11 mouse cellular contexts compared by ENCODE assay signal in the genomic region with DNA sequence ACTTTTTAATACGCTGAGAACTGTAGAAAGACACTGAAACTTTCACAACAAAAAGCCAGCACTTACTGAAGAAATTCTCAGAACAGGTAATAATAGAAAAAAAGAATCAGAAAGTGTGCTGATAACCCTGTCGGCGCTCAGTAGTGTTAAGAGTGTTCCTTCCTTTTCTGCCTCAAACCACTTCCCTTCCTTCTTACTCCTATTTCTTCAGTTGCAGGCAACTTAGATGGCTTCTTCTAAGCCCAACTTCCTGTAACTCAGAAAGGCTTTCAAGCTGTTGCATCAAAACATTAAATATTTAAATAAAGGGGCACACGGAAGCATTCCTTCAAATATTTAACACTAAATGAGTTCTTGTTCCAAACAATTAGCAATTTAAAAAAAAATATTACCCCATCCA. TPM values are rescaled to one million over a fixed set of nuclear protein-coding genes. Genes with fewer than 3 reads are reported as not detected.
A peak's percentile ranks its signal among the peaks of the same experiment; 100 is the strongest.
DNase-seq lines count a peak whose midpoint lies in the region; ATAC-seq and TF ChIP-seq lines count a peak whose summit lies in the region.
"Had no signal": no experiment of that assay in that cellular context is flagged by ENCODE, and none has a peak within 500 bp of the region (broad histone marks: within the 10 kb centered on the region; RNA-seq: fewer than 3 reads in every experiment).

No protein-coding gene starts in this region.

- TF ChIP-seq EP300 in lung, postnatal 0 days (IDR thresholded peaks at IDR 0.05): no peak

- DNase-seq in gastrocnemius, adult 2 months: no peak
- no peak for DNase-seq in gastrocnemius, postnatal 14 days
- DNase-seq in lung, postnatal 0 days (ENCODE audit: low spot score): peak; percentile 36
- DNase-seq in lung, postnatal 4 days: no peak
- DNase-seq in left cerebral cortex, postnatal 36 days (ENCODE audit: low spot score in 2 of 2): no peak
- DNase-seq in thymus, postnatal 36 days: no peak
- DNase-seq: left cerebral cortex, postnatal 4 days had no signal

- H3K4me3 ChIP-seq in gastrocnemius, adult 2 months: peak overlapping the region; percentile 82
- peak overlapping the region; percentile 66; the same call in 1 of the 2 replicates for H3K4me3 ChIP-seq in lung, postnatal 0 days (ENCODE audit: low read depth, low read length)
- H3K4me3 ChIP-seq: midbrain, embryonic 12.5 days had no signal

- intact Hi-C loops in gastrocnemius, adult 2 months (cut with DNase I): loop anchor here (5.0 kb wide), 1 partner anchor 80 kb away; the partner anchor contains the start of gene Ubn2
- intact Hi-C loops in gastrocnemius, postnatal 14 days (cut with DNase I; ENCODE audit: low total_unique reads): no loop called here
- intact Hi-C loops in left cerebral cortex, postnatal 36 days (cut with DNase I): no loop called here

- H3K4me2 ChIP-seq in lung, postnatal 0 days (replicated peaks; ENCODE audit: low read depth, low read length): 0 out of 2 replicates have a peak overlapping the region, but pooled peaks have one; percentile 12
- H3K4me2 ChIP-seq: midbrain, embryonic 12.5 days had no signal

- WGBS in lung, postnatal 0 days: 47% methylated on average over 4 of the region's 4 CpGs

- ATAC-seq in lung, postnatal 0 days: no peak
- ATAC-seq in granulocyte monocyte progenitor cell, adult 5-6 weeks (replicated peaks; ENCODE audit: poor library complexity, severe bottlenecking): peak; percentile 26; the same call in 1 of the 2 replicates
- ATAC-seq in megakaryocyte progenitor cell, adult 5-6 weeks (replicated peaks; ENCODE audit: poor library complexity): 0 out of 2 replicates have a peak, but pooled peaks have one; percentile 24
- ATAC-seq: hindbrain, embryonic 16.5 days had no signal

- H3K9me3 ChIP-seq in lung, postnatal 0 days (ENCODE audit: low read length): no peaks in the 10 kb centered on the region
- H3K9me3 ChIP-seq: midbrain, embryonic 12.5 days had no signal

- H3K27ac ChIP-seq in gastrocnemius, adult 2 months: no peak overlapping the region
- no peak overlapping the region for H3K27ac ChIP-seq in lung, postnatal 0 days (ENCODE audit: low read length)
- H3K27ac ChIP-seq: midbrain, embryonic 12.5 days had no signal

- no peak overlapping the region for H3K9ac ChIP-seq in lung, postnatal 0 days (replicated peaks; ENCODE audit: low read depth)
- H3K9ac ChIP-seq: midbrain, embryonic 12.5 days had no signal

- no peaks in the 10 kb centered on the region for H3K27me3 ChIP-seq in lung, postnatal 0 days (replicated peaks; ENCODE audit: insufficient read depth, low read length)

- H3K4me1 ChIP-seq in lung, postnatal 0 days (ENCODE audit: insufficient read depth, low read depth, low read length): peaks cover 7% of the 10 kb centered on the region; the same call in 1 of the 2 replicates

- H3K36me3 ChIP-seq in lung, postnatal 0 days (ENCODE audit: insufficient read depth, low read length): no peaks in the 10 kb centered on the region
- H3K36me3 ChIP-seq: midbrain, embryonic 12.5 days had no signal

- no peak for TF ChIP-seq CTCF in gastrocnemius, adult 2 months (IDR thresholded peaks at IDR 0.05)
- no peak for TF ChIP-seq CTCF in lung, postnatal 0 days (IDR thresholded peaks at IDR 0.05)

RNA-seq across cellular contexts. Expression of gene Zc3hav1, which starts 2.5 kb away (rescaled TPM):
- total RNA-seq in gastrocnemius, adult 2 months (2021): 1 to 10 TPM; 6.4 to 6.7 TPM
- 1 to 10 TPM; 7.9 to 8.3 TPM for total RNA-seq in gastrocnemius, postnatal 14 days (2021)
- polyA plus RNA-seq in lung, postnatal 0 days (2015; fragmentation: Nextera tagmentation; extraction: Ambion mirVana): 18.1 TPM in 2 replicates
- total RNA-seq in granulocyte monocyte progenitor cell, adult 5-6 weeks (2014; fragmentation: Nextera tagmentation): 46.8 and 48.4 TPM in 2 replicates
- total RNA-seq in granulocyte monocyte progenitor cell, adult 5-6 weeks (2017): 47.6 and 53.1 TPM in 2 replicates
- 62.1 and 65.3 TPM in 2 replicates for total RNA-seq in megakaryocyte progenitor cell, adult 5-6 weeks (2015)
- 47.0 and 54.7 TPM in 2 replicates for total RNA-seq in megakaryocyte progenitor cell, adult 5-6 weeks (2017)
- 1 to 10 TPM; 2.1 to 3.3 TPM for total RNA-seq in left cerebral cortex, postnatal 36 days (2021)

RNA-seq across cellular contexts. Expression of gene Ttc26, which starts 29.3 kb away (rescaled TPM):
- 1 to 10 TPM; 1.3 to 1.4 TPM for total RNA-seq in gastrocnemius, adult 2 months (2021)
- total RNA-seq in gastrocnemius, postnatal 14 days (2021): 1 to 10 TPM; 1.1 to 1.5 TPM
- 2.3 and 2.9 TPM in 2 replicates for polyA plus RNA-seq in lung, postnatal 0 days (2015; fragmentation: Nextera tagmentation; extraction: Ambion mirVana)
- 0.79 TPM in 1 of 2 replicates, not detected in the other for total RNA-seq in granulocyte monocyte progenitor cell, adult 5-6 weeks (2014; fragmentation: Nextera tagmentation)
- total RNA-seq in granulocyte monocyte progenitor cell, adult 5-6 weeks (2017): 0.90 and 1.7 TPM in 2 replicates
- 0.51 and 1.2 TPM in 2 replicates for total RNA-seq in megakaryocyte progenitor cell, adult 5-6 weeks (2015)
- total RNA-seq in megakaryocyte progenitor cell, adult 5-6 weeks (2017): 2.5 TPM in 2 replicates
- total RNA-seq in left cerebral cortex, postnatal 36 days (2021): 10 to 100 TPM in 1 of 2 experiments, 1 to 10 TPM in 1; 6.8 to 12.1 TPM

RNA-seq across cellular contexts. Expression of gene Zc3hav1l, which starts 52.9 kb away (rescaled TPM):
- total RNA-seq in gastrocnemius, adult 2 months (2021): under 1 TPM; 0.31 to 0.61 TPM
- 1 to 10 TPM; 2.1 to 2.9 TPM for total RNA-seq in gastrocnemius, postnatal 14 days (2021)
- 2.1 and 2.6 TPM in 2 replicates for polyA plus RNA-seq in lung, postnatal 0 days (2015; fragmentation: Nextera tagmentation; extraction: Ambion mirVana)
- total RNA-seq in granulocyte monocyte progenitor cell, adult 5-6 weeks (2014; fragmentation: Nextera tagmentation): 19.3 and 23.8 TPM in 2 replicates
- 4.1 and 5.1 TPM in 2 replicates for total RNA-seq in granulocyte monocyte progenitor cell, adult 5-6 weeks (2017)
- total RNA-seq in megakaryocyte progenitor cell, adult 5-6 weeks (2015): 11.5 and 11.6 TPM in 2 replicates
- total RNA-seq in megakaryocyte progenitor cell, adult 5-6 weeks (2017): 4.4 and 4.9 TPM in 2 replicates
- total RNA-seq in left cerebral cortex, postnatal 36 days (2021): 1 to 10 TPM; 3.2 to 3.9 TPM

Comparison
In these comparisons a context has a peak if more than half of its experiments do, and no peak if none do; other contexts are left out.
1. RNA of gene Zc3hav1, which starts 2.5 kb away (total RNA-seq): 47.0 to 65.3 TPM in megakaryocyte progenitor cell, adult 5-6 weeks and 46.8 to 53.1 TPM in granulocyte monocyte progenitor cell, adult 5-6 weeks; 7.9 to 8.3 TPM in gastrocnemius, postnatal 14 days, 6.4 to 6.7 TPM in gastrocnemius, adult 2 months and 2.1 to 3.3 TPM in left cerebral cortex, postnatal 36 days; every median in the first group is over 4 times any median in the second.